Mouse (Mus musculus): ENCODE measurements at regions not wholly inside any gene's neighbourhood (a gene's known extent, or its start where the extent isn't known, plus 50 kb on each side); places are given as distances from the start of the nearest gene placed in this dataset.
"Not testable (repeated sequence)": the region's sequence is repeated elsewhere in the genome, so short reads cannot be mapped to it uniquely, and the experiment has no call there.

DNA sequence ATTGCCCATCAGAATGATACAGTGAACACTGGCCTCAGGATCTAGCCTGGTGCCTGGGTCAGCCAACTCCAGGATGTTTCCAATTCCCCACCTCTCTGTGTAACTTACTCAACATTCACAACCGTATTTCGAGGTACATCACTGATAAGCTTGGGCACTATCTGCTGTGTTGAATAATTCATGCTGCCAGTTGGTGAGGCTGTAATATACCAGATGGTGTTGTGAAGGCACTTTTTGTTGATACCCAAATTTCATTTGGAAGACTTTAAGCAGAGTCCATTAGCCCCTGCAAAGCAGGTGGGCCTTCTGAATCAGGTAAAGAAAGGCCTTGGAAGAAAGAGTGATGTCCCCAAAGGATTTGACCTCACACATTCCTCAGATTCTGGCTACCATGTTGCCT, 122.7 kb upstream of the Zfp746 start:
- 94% methylated on average over 2 of the region's 2 CpGs for WGBS
- H3K27me3 ChIP-seq (replicated peaks; ENCODE audit: low read depth, poor library complexity, severe bottlenecking) = no peaks in the 10 kb centered on the region

DNA sequence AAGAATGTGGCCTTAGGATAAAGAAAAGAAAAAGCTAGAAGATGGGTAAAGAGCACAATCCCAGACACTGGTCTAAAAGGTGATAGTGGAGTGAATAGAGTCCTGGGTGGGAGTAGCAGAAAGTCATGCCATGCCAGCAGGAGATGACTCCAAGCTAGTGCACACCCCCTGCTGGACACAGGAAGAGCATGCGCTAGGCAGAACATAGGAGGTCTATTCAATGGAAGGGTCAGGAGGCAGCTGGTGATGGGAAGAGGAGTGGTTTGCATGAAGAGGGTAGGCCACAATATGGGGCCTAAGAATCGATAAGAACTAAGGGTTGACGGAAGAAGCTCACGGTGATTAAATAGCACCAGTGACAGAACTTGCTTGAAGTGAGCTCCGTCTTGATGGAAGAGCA, 119.3 kb upstream of the Zfp746 start:
- 90% methylated on average over 5 of the region's 5 CpGs for WGBS
- Histone ChIP-seq H3K9me3 (no peaks in the 10 kb centered on the region), H3K27ac (replicated peaks) (no peak overlapping the region), H3K27me3 (replicated peaks; ENCODE audit: low read depth, poor library complexity, severe bottlenecking) (no peaks in the 10 kb centered on the region), H3K36me3 (replicated peaks) (no peaks in the 10 kb centered on the region), H3K4me1 (no peaks in the 10 kb centered on the region), H3K4me3 (no peak overlapping the region)
- no peak for DNase-seq (ENCODE audit: low spot score)

More for the DNA sequence above, 122.7 kb upstream of the Zfp746 start:
- no peaks in the 10 kb centered on the region for H3K36me3 ChIP-seq (replicated peaks)
- no peak overlapping the region for H3K4me3 ChIP-seq
- no peaks in the 10 kb centered on the region for H3K9me3 ChIP-seq
- no peaks in the 10 kb centered on the region for H3K4me1 ChIP-seq
- DNase-seq (ENCODE audit: low spot score) = no peak
- H3K27ac ChIP-seq (replicated peaks) = no peak overlapping the region

DNA sequence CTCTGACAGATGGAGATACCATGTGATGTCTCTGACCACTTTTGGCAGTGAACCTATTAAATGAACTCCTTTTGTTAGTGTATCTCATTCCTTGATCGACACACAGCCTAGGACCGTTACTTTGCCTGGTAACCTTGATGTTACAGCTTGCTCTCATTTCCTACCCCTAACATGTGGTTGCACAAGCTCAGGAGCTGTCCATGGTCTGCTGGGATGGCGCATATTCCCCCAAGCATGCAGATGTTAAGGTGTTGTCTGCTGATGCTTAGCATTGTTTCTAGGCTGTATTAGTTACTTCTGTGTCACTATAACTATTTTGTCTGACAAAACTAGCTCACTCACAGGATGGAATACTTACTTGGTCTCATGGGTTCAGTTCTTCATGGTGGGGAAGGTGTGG, 113.6 kb upstream of the Zfp746 start:
- Histone ChIP-seq H3K27ac (replicated peaks) (no peak overlapping the region), H3K9me3 (no peaks in the 10 kb centered on the region), H3K27me3 (replicated peaks; ENCODE audit: low read depth, poor library complexity, severe bottlenecking) (no peaks in the 10 kb centered on the region), H3K4me1 (no peaks in the 10 kb centered on the region), H3K4me3 (no peak overlapping the region), H3K36me3 (replicated peaks) (no peaks in the 10 kb centered on the region)
- 49% methylated on average over 3 of the region's 3 CpGs for WGBS
- DNase-seq (ENCODE audit: low spot score) = peak; percentile 44

DNA sequence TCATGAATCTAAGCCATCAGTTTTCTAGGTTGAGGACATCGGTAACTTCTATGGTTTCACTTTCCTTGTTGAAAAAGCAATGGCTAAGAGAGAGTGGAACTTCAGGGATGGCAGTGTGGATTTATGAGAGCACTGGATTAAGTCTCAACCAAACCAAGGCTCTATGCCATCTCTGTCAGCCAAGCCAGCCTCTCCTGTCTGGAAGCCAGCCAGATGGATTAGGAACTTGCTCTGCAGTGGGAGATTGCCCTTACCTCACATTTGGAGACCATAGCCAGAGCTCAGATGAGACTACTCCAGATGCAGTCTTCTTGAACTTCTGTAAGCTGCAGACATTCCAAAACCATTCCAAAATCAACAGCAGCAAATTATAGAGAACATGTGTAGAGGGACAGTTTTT, 112.4 kb upstream of the Zfp746 start:
- no peak overlapping the region for H3K4me3 ChIP-seq
- no peaks in the 10 kb centered on the region for H3K4me1 ChIP-seq
- WGBS = 89% methylated on average over 1 of the region's 1 CpGs
- H3K27me3 ChIP-seq (replicated peaks; ENCODE audit: low read depth, poor library complexity, severe bottlenecking) = no peaks in the 10 kb centered on the region
- no peaks in the 10 kb centered on the region for H3K36me3 ChIP-seq (replicated peaks)
- H3K9me3 ChIP-seq = no peaks in the 10 kb centered on the region
- no peak overlapping the region for H3K27ac ChIP-seq (replicated peaks)
- no peak for DNase-seq (ENCODE audit: low spot score)

DNA sequence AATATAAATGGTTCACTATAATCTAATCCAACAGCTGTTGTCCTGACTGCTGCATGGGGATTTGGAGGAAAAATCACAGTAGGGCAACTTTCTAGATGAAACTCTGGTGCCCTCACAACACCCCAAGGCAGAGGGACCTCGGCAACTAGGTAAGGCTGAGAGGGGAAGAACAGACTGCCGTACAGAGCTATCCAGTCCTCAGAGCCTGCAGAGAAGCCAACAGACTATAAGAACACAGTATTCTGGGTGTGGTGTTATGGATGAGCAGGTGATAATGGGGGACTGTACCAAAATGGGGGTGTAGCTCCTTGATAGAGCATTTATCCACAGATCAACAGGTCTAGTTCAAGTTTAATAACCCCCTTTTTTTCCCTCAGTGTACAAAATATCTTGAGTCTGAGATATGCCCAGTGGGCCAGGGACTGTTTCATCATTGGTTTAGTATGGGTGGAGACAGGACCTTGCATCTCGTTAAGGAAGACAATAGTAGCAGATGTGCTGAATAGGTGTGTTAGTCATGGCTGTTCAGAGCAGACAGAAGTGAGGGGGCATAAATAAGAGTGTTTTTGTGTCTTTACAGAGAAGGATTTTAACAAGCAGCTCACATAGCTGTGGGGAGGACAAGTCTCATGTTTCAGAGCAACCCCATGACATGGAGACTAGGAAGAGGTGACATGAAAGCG, 111.4 kb upstream of the Zfp746 start:
- no peaks in the 10 kb centered on the region for H3K9me3 ChIP-seq
- no peaks in the 10 kb centered on the region for H3K36me3 ChIP-seq (replicated peaks)
- no peak overlapping the region for H3K27ac ChIP-seq (replicated peaks)
- H3K4me1 ChIP-seq = no peaks in the 10 kb centered on the region
- no peaks in the 10 kb centered on the region for H3K27me3 ChIP-seq (replicated peaks; ENCODE audit: low read depth, poor library complexity, severe bottlenecking)
- WGBS = 82% methylated on average over 4 of the region's 4 CpGs
- no peak overlapping the region for H3K4me3 ChIP-seq
- DNase-seq (ENCODE audit: low spot score) = no peak

DNA sequence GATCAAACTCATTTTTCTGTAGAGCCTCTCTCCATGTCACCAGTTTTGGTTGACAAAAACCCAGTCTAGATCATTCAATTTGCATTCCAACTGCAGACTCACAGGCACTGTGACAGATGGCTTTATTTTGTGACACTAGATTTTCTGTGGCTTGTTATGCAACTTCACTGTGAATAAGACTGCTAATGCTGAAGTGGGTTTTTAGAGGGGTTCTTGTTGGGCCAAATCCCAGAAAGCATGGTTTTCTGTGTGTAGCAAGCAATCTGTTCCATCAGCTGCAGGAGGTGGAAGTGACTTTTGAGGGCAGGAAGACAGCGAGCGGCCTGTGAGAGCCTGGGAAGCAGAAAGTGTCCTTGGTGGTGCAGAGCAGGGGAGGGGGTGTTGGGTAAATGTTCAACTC, 102.0 kb upstream of the Zfp746 start:
- H3K4me1 ChIP-seq; DNase-seq (ENCODE audit: low spot score); H3K36me3 ChIP-seq (replicated peaks); H3K4me3 ChIP-seq; H3K27me3 ChIP-seq (replicated peaks; ENCODE audit: low read depth, poor library complexity, severe bottlenecking); H3K9me3 ChIP-seq; H3K27ac ChIP-seq (replicated peaks): not testable (repeated sequence)
- 82% methylated on average over 2 of the region's 2 CpGs for WGBS

DNA sequence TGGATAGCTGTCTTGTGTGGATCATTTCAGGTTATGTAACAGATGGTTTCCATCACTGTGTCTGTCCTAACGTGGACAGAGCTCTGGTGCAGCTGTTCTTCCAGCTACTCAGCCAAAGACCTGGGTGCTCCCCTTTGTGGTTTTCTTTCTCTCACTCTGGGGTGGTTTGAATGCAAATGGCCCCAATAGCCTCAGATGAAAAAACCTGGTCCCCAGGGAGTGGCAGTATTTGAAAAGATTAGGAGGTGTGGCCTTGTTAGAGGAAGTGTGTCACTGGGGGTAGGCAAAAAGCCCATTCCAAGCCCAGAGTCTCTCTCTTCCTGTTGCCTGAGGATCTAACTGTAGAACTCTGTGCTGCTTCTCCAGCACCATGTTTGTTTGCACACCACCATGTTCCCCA, 98.9 kb upstream of the Zfp746 start:
- Histone ChIP-seq H3K4me1 (no peaks in the 10 kb centered on the region), H3K9me3 (no peaks in the 10 kb centered on the region), H3K27ac (replicated peaks) (no peak overlapping the region), H3K27me3 (replicated peaks; ENCODE audit: low read depth, poor library complexity, severe bottlenecking) (no peaks in the 10 kb centered on the region), H3K4me3 (no peak overlapping the region), H3K36me3 (replicated peaks) (no peaks in the 10 kb centered on the region)
- 52% methylated on average over 1 of the region's 1 CpGs for WGBS
- DNase-seq (ENCODE audit: low spot score) = no peak

DNA sequence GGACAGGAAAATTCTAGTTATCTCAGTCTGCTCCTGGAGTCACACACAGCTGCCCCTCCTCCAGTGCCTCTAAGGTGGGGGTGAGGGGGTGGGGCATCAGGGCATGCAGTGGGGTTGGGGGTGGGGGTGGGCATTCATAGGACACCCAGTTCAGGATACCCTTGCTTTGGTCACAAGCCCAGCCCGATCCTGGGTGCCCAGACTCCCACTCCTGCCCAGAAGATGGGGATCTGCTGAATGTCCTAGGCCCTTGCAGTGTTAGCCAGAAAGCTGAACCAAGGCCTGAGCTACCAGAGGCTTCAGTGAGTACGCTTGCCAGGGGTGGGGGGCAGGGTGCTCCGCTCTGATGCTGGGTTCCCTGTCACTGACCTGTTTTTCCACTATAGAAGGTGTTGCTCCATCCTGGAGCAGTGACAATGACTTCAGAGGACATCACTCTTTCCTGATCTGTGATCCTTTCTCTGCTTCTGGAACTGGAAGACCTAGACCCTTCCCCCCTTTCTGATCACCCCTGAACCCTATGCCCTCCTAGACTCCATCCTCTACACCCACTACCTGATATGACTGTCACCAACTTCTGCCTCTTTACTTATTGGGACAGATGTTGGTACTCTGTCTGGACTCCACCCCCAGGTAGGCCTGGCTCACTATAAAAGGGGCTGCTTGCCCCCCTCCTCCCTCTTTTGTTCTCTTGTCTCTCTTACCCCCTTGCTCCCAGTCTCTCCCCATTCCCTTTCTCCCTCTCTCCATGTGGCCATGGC, 92.1 kb upstream of the Zfp746 start:
- peak; percentile 9 for DNase-seq (ENCODE audit: low spot score)
- Histone ChIP-seq H3K4me1 (0 out of 2 replicates have a peak, but pooled peaks cover 5% of the 10 kb centered on the region), H3K27ac (replicated peaks) (peak overlapping the region; percentile 45), H3K9me3 (no peaks in the 10 kb centered on the region), H3K27me3 (replicated peaks; ENCODE audit: low read depth, poor library complexity, severe bottlenecking) (no peaks in the 10 kb centered on the region), H3K4me3 (no peak overlapping the region), H3K36me3 (replicated peaks) (no peaks in the 10 kb centered on the region)
- 56% methylated on average over 3 of the region's 3 CpGs for WGBS

DNA sequence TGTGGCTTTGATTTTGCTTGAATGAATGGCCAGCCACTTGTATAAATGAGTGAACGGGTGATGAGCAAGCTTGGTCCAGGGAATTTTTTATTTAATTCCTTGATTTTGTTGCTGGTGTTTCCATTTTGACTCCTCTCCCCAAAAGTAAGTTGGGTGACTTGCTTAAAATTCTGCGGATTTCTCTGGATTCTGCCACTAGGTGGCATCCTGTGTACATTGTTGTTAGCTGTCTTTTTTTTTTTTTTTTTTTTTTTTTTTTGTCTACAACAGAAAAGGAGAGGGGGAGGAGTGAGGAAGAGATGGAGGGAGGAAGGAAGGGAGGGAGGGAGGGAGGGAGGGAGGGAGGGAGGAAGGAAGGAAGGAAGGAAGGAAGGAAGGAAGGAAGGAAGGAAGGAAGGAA, 91.5 kb upstream of the Zfp746 start:
- Histone ChIP-seq H3K9me3 (no peaks in the 10 kb centered on the region), H3K27ac (replicated peaks) (peak overlapping the region; percentile 45; the same call in 1 of the 2 replicates), H3K4me3 (no peak overlapping the region), H3K4me1 (0 out of 2 replicates have a peak, but pooled peaks cover 5% of the 10 kb centered on the region), H3K27me3 (replicated peaks; ENCODE audit: low read depth, poor library complexity, severe bottlenecking) (no peaks in the 10 kb centered on the region), H3K36me3 (replicated peaks) (no peaks in the 10 kb centered on the region)
- whole genome bisulfite sequencing = 6% methylated on average over 2 of the region's 2 CpGs
- peak; percentile 41 for DNase-seq (ENCODE audit: low spot score)

DNA sequence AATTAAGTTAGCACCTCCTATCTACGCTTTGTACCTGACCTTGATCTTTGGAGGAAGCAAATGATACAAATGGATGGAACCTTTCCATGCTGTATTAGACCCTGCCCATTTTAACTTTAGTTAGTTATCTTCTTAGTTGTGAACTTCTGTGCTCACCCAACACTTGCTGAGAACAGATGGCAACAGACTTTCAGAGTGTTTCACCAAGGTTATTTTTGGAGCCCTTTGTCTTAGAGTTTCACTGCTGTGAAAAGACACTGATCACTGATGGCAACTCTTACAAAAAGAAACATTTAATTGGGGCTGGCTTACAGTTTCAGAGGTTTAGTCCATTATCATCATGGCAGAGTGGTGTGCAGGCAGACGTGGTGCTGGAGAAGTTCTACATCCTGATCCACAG, 88.8 kb upstream of the Zfp746 start:
- Histone ChIP-seq H3K9me3 (no peaks in the 10 kb centered on the region), H3K27ac (replicated peaks) (no peak overlapping the region), H3K4me3 (no peak overlapping the region), H3K27me3 (replicated peaks; ENCODE audit: low read depth, poor library complexity, severe bottlenecking) (no peaks in the 10 kb centered on the region), H3K36me3 (replicated peaks) (no peaks in the 10 kb centered on the region), H3K4me1 (0 out of 2 replicates have a peak, but pooled peaks cover 5% of the 10 kb centered on the region)
- DNase-seq (ENCODE audit: low spot score) = no peak
- WGBS = 87% methylated on average over 2 of the region's 2 CpGs

DNA sequence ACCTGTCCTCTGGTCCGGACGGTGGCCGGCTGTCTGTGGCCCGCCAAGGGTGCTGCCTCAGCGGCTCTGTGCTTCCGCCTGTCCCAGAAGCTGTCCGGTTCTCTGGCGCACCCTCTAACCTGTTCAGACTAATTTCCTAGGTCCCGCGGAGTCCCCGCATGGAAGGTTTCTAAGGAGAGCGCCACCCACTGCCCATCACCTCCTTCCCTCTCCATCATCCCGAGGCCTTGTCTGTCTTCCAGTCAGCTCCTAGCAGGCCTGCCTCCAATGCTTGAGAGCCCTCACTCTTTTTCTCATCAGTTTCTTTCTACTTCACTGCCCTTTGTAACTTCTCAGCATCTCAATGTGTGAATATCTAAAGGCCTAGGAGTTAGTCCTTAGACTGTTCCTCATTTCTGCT, 86.4 kb upstream of the Zfp746 start:
- H3K27me3 ChIP-seq (replicated peaks; ENCODE audit: low read depth, poor library complexity, severe bottlenecking); DNase-seq (ENCODE audit: low spot score); H3K9me3 ChIP-seq; H3K27ac ChIP-seq (replicated peaks); H3K4me3 ChIP-seq; H3K4me1 ChIP-seq; H3K36me3 ChIP-seq (replicated peaks): not testable (repeated sequence)
- WGBS = 92% methylated on average over 13 of the region's 13 CpGs

DNA sequence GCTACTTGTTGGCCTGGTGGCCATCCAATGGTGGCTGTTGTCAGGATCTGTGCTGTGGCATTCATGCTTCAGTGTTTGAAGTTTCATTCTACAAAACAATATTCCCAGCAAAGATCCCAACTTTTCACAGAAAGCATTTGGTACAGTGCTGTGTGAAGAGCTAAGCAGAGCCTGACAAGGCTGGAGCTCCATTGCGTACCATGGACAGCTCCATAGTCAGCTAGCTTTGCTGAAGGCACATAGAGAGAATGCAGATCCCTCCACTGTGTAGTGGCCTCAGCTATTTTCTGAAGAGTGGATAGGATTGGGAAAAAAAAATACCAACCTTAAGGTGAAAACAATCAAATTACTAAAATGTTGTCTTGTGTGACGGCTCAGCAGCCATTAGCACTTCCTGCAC, 50.5 kb upstream of the Zfp746 start:
- 56% methylated on average over 2 of the region's 2 CpGs for WGBS
- H3K27me3 ChIP-seq (replicated peaks; ENCODE audit: low read depth, poor library complexity, severe bottlenecking) = no peaks in the 10 kb centered on the region
- H3K36me3 ChIP-seq (replicated peaks) = no peaks in the 10 kb centered on the region
- no peak overlapping the region for H3K27ac ChIP-seq (replicated peaks)
- DNase-seq (ENCODE audit: low spot score) = peak; percentile 52
- H3K4me3 ChIP-seq = no peak overlapping the region
- H3K4me1 ChIP-seq = no peaks in the 10 kb centered on the region
- H3K9me3 ChIP-seq = no peaks in the 10 kb centered on the region

All from embryonic facial prominence, embryonic 10.5 days (tissue).